Mouse (Mus musculus) C2C12 (cell line): ENCODE measurements around the gene Ugt1a10.
"Not testable (repeated sequence)": the region's sequence is repeated elsewhere in the genome, so short reads cannot be mapped to it uniquely, and the experiment has no call there.

Experiments
- CEBPB ChIP-seq: IDR thresholded peaks from one replicate; pipeline ENCODE4 v1.6.1; 2011; ENCODE audit warnings: low read depth, mild to moderate bottlenecking, control low read depth, moderate library complexity
- CTCF ChIP-seq: IDR thresholded peaks from one replicate; pipeline ENCODE4 v1.5.1; 2011; ENCODE audit not compliant: control insufficient read depth, insufficient read depth, insufficient read length
- MAX ChIP-seq: IDR thresholded peaks from one replicate; pipeline ENCODE4 v1.6.1; 2011; ENCODE audit warnings: mild to moderate bottlenecking, control low read depth
- MYOD1 ChIP-seq: IDR thresholded peaks from one replicate; pipeline ENCODE4 v1.6.1; 2011; ENCODE audit warnings: low read depth; ENCODE audit not compliant: control insufficient read depth, insufficient read length
- USF1 ChIP-seq: IDR thresholded peaks from one replicate; pipeline ENCODE4 v1.6.1; 2011; ENCODE audit warnings: low read depth, mild to moderate bottlenecking, control low read depth, moderate library complexity

GRCm38 (mm10) chr1:88044832-88045437 lies 10.3 kb upstream of the Ugt1a10 start:
- not testable (repeated sequence) for TF ChIP-seq CTCF, USF1, MYOD1, CEBPB, MAX
